Mouse (Mus musculus) B cell, adult 2 months (primary cell): ENCODE measurements around the gene Gjb5.

Experiments used
- DNase-seq, 2 experiments: peaks; one replicate each; pipeline ENCODE4 v3.0.0; 2022

Gjb5 gene

GRCm38 (mm10) chr4:127349560-127350300, 8.3 kb downstream of the Gjb5 start:
- no peak for DNase-seq

GRCm38 (mm10) chr4:127345000-127345399, 13.0 kb downstream of the Gjb5 start:
- no peak for DNase-seq

GRCm38 (mm10) chr4:127341372-127341771, 16.6 kb downstream of the Gjb5 start:
- DNase-seq, result no peak

GRCm38 (mm10) chr4:127337668-127338067, 20.3 kb downstream of the Gjb5 start:
- DNase-seq, result no peak

GRCm38 (mm10) chr4:127334870-127335504, 23.0 kb downstream of the Gjb5 start:
- DNase-seq, result no peak

- DNase-seq, result no peak
These were observed 26.8 kb downstream of the Gjb5 start for GRCm38 (mm10) chr4:127331171-127331570.

- no peak for DNase-seq
These were observed 27.5 kb downstream of the Gjb5 start, which contains the start of gene Gjb3 for GRCm38 (mm10) chr4:127330181-127331100. Gjb3 (minus strand) TSS chr4:127330844.

- no peak for DNase-seq
These were observed 28.2 kb downstream of the Gjb5 start for GRCm38 (mm10) chr4:127329751-127330150.

- DNase-seq, result no peak
These were observed 28.9 kb downstream of the Gjb5 start for GRCm38 (mm10) chr4:127329046-127329445.

- DNase-seq, result no peak
These were observed 29.6 kb downstream of the Gjb5 start for GRCm38 (mm10) chr4:127328378-127328777.

- no peak for DNase-seq
These were observed 30.2 kb downstream of the Gjb5 start for GRCm38 (mm10) chr4:127327749-127328148.

- no peak for DNase-seq
These were observed 30.7 kb downstream of the Gjb5 start for GRCm38 (mm10) chr4:127327258-127327657.

- DNase-seq, result no peak
These were observed 32.7 kb downstream of the Gjb5 start for GRCm38 (mm10) chr4:127325276-127325675.

GRCm38 (mm10) chr4:127324759-127325158, 33.2 kb downstream of the Gjb5 start:
- peak; percentile 66 to 69 for DNase-seq

- no peak for DNase-seq
These were observed 33.7 kb downstream of the Gjb5 start for GRCm38 (mm10) chr4:127324296-127324695.

GRCm38 (mm10) chr4:127323651-127324050, 34.3 kb downstream of the Gjb5 start:
- DNase-seq, result no peak

- DNase-seq, result peak; percentile 63 to 68
These were observed 38.4 kb downstream of the Gjb5 start for GRCm38 (mm10) chr4:127319613-127320012.

GRCm38 (mm10) chr4:127317143-127317542, 40.8 kb downstream of the Gjb5 start:
- DNase-seq, result no peak

- DNase-seq, result no peak
These were observed 42.2 kb downstream of the Gjb5 start for GRCm38 (mm10) chr4:127315753-127316152.

- DNase-seq, result no peak
These were observed 43.4 kb downstream of the Gjb5 start for GRCm38 (mm10) chr4:127314585-127314984.

GRCm38 (mm10) chr4:127313861-127314260, 44.1 kb downstream of the Gjb5 start, which contains the start of gene Gja4:
Gja4 (minus strand) TSS chr4:127314039.
- DNase-seq, result peak; percentile 32 to 33

- DNase-seq, result no peak
These were observed 45.6 kb downstream of the Gjb5 start for GRCm38 (mm10) chr4:127312349-127312748.

GRCm38 (mm10) chr4:127311561-127311960, 46.4 kb downstream of the Gjb5 start:
- DNase-seq, result no peak
